Mouse (Mus musculus): ENCODE measurements around the gene Zfp13.

DNA sequence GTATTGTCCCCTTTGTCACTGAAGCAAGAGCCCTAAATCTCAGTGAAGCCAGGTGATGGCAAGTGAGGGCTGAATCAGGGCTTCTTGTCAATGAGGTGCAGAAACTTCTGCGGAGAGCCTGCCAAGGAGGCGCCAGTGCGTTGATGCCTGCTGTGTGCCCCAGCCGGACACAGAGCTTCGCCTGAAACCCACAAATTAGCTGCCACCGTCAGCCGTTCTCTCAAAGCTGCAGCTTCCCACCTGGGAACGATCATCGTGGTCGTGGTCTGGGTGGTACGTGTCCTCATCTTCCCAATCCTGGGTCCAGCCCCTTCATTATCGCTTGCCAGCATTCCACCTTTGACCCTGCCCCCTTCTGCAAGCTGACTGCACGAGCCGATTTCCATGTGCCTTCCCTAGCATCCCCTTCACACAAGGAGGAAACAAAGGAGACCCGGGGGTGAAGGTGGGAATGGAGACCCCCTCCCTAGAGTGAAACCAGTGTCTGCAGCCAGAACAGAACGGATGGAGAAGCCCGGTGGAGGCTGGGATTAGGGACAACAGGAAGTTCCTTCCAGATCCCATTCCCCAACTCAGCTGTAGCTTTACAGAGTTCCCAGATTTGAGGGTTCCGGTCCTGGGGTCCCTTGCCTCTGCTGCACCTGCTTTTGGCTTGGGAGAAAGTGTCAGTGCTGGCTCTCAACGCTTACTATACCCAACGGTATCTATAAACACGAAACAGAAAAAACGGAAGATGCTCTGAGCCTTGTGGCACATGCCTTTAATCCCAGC, 13.4 kb downstream of the Zfp13 start:
- TF ChIP-seq CTCF (IDR thresholded peaks at IDR 0.05; ENCODE audit: low read depth) (no peak), EP300 (optimal IDR thresholded peaks at IDR 0.05) (no peak)

All from stomach, postnatal 0 days (tissue).